Mouse (Mus musculus) 416B (cell line): ENCODE data around the gene Slc9a3r1.

Experiments
- DNase-seq: peaks from one replicate; pipeline ENCODE4 v3.0.0; 2011; ENCODE audit warnings: low read depth

Gene Slc9a3r1

GRCm38 (mm10) chr11:115226811-115227491, 63.8 kb downstream of the Slc9a3r1 start:
- peak; percentile 11 for DNase-seq

DNA sequence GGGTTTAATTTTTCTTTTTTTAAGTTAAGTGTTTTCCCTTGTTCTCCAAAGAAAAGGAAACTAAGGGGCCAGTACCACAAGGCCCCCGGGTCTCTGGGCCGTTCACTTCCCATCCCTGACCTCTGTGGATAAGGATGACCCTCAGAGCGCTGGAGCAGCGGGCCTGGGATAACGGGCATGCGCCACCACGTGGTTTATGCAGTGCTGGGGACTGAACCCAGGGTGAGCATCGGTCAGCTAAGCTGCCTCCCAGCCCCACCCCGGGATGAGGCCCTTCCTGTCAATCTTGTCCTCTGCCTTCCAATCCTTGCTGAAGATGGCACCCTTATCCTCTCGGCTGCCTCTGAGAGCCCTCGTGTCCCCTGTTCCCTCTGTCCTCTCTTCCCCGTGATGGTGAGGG, 64.5 kb downstream of the Slc9a3r1 start:
- no peak for DNase-seq

GRCm38 (mm10) chr11:115228430-115228829, 65.3 kb downstream of the Slc9a3r1 start:
- no peak for DNase-seq

DNA sequence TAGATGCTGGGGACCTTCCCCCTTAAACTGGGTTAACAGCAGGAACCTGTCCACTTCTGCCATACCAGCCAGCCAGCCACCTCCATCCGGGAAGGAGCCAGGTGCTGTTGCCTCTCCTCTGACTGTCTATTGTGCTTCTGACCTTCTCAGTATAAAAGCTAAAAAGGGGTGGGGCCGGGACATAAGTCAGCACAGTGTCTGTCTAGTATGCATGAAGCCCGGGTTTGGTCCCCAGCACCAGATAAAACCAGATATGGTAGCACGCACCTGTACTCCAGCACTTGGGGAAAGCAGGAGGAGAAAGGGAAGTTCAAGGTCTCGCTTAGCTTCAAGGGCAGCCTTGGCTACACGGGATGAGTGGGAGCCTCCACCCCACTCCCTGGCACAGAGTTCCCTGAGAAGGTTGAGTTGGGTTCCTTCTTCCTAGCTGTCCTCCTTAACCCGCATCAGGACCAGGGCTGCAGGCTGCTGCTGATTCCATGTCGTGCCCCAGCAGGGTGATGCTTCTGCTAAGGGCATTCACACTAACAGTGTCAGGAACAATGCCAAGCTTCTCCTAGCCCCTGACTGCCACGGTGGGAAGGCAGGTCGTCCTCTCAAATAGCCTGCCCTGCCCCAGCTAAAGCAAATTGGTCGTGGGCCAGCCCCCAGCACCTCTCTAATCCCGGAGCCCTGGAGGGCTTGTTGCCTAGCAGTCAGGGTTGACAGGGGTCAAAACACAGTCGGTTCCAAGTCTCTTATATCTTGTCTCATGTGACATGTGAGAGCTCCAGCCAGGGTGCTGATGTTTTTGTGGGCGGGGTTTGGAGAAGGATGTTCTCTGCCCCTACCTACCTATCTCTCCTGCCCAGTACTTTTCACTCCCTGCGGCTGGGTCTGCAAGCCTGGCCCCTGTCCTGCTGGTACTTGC, 66.1 kb downstream of the Slc9a3r1 start:
- DNase-seq = no peak
